Mouse (Mus musculus) olfactory bulb, adult 2 months (tissue): ENCODE data around the gene Ndufc1.

Experiments
- CTCF ChIP-seq: fragments of 200-500 bp; IDR thresholded peaks from 2 replicates; pipeline ENCODE4 v1.5.1; 2012; ENCODE audit warnings: low read depth, mild to moderate bottlenecking, low read length, moderate library complexity; ENCODE audit not compliant: insufficient read depth
- POLR2A ChIP-seq: fragments of 200-500 bp; IDR thresholded peaks from 2 replicates; pipeline ENCODE4 v1.6.1; 2012; ENCODE audit warnings: mild to moderate bottlenecking, low read depth, low read length, moderate library complexity; ENCODE audit not compliant: insufficient read depth

- no peak for TF ChIP-seq CTCF
- TF ChIP-seq POLR2A = no peak
These were observed 21.7 kb downstream of the Ndufc1 start for GRCm38 (mm10) chr3:51387134-51387451.
